Mouse (Mus musculus) kidney, postnatal 10 days (tissue): ENCODE results near the gene Tarbp2.

Source experiments
- DNase-seq: peaks from one replicate; pipeline ENCODE4 v3.0.0; 2021; ENCODE audit warnings: mixed read lengths

The Tarbp2 gene

GRCm38 (mm10) chr15:102517976-102518858 lies at the start of gene Tarbp2:
TSS of gene Tarbp2 (plus strand) at chr15:102518192.
- DNase-seq: peak; percentile 100

- no peak for DNase-seq
Measured at GRCm38 (mm10) chr15:102468675-102469370, 49.2 kb upstream of the Tarbp2 start.

DNA sequence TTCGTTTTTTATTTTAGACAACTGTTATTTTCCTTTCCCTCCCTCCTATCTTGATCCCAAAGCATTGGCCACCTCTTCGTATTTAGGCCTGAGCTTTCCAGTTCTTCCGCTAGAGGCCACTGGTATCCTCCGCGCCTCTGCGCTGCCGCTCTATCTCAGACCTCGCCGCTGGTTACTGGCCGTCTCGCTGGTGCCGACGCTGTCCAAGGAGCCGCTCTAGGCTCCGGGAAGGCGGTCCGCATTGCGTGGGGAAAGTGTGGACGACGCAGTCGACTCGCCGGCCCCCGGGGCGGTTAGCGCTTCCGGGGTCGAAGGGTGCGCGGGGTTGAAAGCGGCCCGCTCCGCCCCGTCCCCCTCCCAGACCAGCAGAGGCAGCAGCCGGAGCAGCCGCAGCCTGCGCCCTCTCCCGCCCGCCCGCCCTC lies 47.8 kb upstream of the Tarbp2 start, which contains the start of gene Pcbp2:
TSS of gene Pcbp2 (plus strand) at position 357 of the 422 bp plus-strand sequence.
- DNase-seq: peak; percentile 97

DNA sequence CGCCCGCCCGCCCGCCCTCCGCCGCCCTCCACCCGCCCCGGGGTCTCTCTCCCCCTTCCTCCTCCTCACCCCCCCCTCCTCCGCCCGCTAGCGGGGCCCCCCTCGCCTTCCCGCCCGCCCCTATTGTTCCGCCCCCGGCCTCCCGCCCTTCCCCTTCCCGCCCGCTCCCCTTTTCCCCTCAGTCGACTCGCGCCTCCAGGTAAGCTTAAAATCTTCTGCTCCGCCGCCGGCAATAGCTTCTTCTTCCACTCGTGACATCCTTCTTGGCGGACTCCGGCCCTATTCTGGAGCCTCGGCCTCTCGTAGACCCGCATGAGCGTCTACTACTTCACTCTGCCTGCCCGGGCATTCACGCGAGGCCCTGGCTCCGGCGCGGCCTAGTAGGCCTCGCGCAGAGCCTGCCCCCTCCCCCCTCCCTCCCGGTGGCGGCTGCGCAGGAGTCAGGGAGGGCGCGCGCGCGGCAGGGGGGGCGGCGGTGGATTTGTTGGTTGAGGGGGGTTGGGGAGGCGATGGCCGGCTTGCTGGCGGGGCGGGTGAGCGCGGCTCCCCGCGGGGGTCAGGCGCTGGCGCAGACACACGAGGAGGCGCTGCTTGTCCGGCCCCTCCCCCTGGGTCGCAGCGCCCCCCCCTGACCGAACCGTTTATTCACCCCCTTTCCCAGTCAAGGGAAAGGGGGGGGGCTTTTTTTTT lies 47.2 kb upstream of the Tarbp2 start:
- peak; percentile 94 for DNase-seq

GRCm38 (mm10) chr15:102471295-102471645 lies 46.7 kb upstream of the Tarbp2 start:
- DNase-seq: no peak

DNA sequence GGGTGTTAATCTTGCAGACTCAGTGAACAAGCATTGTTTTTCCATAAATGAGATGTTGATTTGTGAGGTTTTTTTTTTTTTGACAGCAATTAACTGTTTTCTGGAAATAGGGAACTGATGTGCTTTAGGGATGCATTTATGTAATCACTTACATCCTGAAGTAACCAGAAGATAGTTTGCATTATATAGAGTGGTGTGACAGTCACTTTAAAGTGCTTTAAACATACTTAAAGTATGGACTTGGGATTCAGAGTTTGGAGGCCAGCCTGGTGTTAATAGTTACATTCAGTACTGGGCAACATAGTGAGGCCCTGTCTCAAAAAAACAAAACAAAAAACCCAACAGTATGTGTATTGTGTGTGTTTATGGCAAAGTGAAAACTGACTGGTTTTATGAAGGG lies 46.3 kb upstream of the Tarbp2 start:
- DNase-seq: no peak

DNA sequence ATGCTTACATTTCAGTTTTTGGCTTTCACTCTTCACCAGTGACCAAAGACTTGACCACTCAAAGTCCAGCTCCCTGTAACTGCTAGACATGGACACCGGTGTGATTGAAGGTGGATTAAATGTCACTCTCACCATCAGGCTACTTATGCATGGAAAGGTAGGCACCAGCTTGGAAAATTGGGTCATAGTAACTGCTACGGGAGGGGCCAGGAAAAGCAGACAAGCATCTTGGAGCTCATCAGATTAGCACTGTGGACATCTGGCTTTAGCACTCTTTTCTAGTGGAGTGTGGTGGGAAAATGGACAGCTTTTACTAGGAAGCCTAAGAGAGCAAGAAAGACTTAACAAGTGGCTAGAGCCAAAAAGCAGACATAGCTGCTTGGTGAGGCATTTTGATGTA lies 44.7 kb upstream of the Tarbp2 start:
- no peak for DNase-seq

GRCm38 (mm10) chr15:102474520-102474919 lies 43.5 kb upstream of the Tarbp2 start:
- no peak for DNase-seq

GRCm38 (mm10) chr15:102483136-102483535 lies 34.9 kb upstream of the Tarbp2 start:
- DNase-seq: no peak

DNA sequence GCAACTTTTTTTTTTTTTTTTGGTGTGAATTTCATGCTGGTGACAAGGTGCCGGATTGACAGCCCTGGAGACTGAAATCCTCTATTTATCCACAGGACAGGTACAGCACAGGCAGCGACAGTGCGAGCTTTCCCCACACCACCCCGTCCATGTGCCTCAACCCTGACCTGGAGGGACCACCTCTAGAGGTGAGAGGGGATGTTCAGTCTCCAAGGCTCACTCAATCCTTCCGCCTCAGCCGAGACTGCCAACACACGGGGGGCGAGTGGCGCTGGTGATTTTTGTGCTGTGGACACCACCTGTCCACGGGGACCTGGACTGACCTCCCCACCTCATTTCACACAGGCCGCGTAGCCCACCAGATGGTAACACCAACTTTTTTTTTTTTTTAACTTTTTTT lies 32.1 kb upstream of the Tarbp2 start:
- no peak for DNase-seq

GRCm38 (mm10) chr15:102487664-102488063 lies 30.3 kb upstream of the Tarbp2 start:
- DNase-seq: no peak

DNA sequence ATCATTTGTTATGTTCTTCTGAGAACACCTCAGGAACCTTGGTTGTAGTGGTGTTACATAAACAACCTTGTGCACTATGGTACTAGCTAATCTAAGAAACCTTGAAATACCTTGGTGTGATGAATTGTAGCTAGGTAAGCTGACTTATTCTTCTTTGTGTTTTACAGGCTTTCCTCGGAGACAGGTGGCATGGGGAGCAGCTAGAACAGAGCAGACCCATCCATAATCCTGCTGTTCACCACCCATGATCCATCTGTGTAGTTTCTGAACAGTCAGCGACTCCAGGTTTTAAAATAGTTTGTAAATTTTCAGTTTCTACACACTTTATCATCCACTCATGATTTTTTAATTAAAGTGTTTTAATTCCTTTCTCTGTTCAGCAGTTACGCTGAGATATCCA lies 19.7 kb upstream of the Tarbp2 start:
- DNase-seq: no peak

- no peak for DNase-seq
Measured at GRCm38 (mm10) chr15:102499370-102499769, 18.6 kb upstream of the Tarbp2 start.

DNA sequence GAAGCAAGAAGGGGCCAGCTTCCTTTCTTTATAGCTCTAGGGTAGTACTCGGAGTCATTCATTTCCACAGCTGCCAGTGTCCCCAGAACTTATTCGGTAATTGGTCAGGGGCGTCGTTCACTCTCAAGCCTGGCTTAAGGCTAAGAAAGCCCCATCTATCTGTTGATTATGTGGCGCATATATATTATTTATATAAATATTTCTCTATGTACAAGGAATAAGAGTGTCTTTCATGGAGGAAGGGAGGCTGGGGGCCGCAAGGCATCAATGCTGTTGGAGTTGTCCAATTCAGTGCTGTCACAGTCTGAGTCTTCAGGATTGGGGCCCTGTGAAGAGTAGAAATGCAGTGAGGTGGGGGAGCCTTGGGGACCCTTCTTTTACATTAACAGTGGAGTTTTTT lies 18.1 kb upstream of the Tarbp2 start:
- DNase-seq: no peak

- no peak for DNase-seq
Measured at GRCm38 (mm10) chr15:102500479-102500878, 17.5 kb upstream of the Tarbp2 start.

GRCm38 (mm10) chr15:102501084-102501814 lies 16.7 kb upstream of the Tarbp2 start:
- no peak for DNase-seq

DNA sequence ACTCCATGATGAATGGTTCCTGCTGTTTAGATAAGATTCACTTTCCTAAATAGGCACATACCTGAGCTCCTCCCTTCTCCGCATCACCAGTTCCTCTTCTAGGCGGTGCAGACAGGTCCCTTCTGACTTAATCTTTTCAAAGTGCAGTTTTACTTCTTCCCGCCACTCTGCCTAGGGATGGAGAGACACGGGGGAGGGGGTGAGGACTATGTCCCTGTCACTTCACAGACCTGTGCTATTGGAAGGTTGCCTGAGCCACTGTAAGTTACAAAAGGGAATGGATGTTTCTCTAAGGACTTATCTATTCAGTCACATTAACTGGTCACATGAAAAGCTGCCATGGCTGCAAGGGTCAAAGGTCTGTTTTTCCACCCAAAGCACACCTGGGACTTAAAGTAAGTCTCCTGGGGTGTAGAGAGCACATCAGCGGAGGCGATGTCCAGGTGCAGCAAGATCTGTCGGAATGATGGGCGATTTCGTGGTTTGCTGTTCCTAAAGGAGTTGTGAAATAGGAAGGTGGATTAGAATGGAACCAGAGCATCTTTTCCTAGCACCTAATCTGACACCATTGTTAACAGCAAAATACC lies 15.6 kb upstream of the Tarbp2 start:
- DNase-seq: no peak

GRCm38 (mm10) chr15:102503447-102503846 lies 14.5 kb upstream of the Tarbp2 start, which contains the start of gene Gm10337:
TSS of gene Gm10337 (plus strand) at chr15:102503722.
- DNase-seq: peak; percentile 5

GRCm38 (mm10) chr15:102503924-102504782 lies 13.8 kb upstream of the Tarbp2 start:
- DNase-seq: peak; percentile 16

DNA sequence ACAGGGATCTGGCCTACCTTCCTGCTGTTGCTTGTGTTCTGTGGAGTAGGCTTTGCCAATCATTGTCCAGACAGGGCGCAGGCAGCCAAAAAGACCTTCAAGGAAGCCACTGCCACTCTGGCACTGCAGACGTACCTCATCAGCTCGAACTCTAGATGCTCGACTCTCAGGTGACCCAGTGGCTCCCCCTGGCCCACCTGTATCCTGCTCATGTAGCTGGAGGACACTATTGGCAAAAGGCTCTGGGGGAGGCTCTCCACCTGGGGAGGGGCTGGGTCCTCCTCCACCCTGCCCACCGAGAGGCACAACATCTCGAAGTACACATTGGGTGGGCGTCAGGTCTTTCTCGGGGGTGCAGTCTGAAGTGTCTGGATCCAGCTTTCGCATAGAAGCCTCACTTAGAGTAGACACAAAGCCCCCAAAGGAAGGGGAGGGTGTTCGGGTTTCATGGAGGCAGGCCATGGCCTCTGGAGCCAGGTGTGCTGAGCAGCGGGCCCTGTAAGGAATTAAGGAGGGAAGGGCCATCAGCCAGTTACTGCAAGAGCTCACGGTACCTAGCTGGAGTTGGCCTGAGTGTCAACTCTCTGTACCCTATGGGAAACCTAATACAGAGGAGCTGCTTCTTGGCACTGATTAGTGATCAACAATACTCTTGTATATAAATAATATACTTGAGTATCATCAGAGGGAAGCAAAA lies 12.8 kb upstream of the Tarbp2 start:
- no peak for DNase-seq
